26 mouse cellular contexts compared by ENCODE assay signal in the genomic region with DNA sequence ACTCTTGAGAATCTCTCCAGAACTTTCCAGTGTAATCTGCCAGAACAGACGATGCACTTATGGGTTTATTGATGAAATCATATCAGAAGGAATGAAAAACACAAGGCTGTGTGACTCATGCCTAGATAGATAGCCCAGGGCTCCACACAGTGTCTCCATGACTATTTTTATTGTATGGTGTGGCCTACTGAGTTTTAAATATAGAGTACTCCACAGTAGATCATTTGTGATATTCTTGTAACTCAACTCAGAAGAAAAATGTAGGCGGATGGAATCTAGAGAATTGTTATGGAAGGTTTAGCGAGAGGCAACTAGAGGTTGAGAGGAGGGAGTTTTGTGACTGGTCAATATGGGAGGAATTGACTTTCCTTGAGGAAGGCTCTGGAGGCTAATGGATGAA.
DNase-seq lines count a peak whose midpoint lies in the region; ATAC-seq and TF ChIP-seq lines count a peak whose summit lies in the region.
"Had no signal": no experiment of that assay in that cellular context is flagged by ENCODE, and none has a peak within 500 bp of the region (broad histone marks: within the 10 kb centered on the region; RNA-seq: fewer than 3 reads in every experiment).

No protein-coding gene starts in this region.

- WGBS in neural tube, embryonic 14.5 days = 87% methylated on average over 3 of the region's 3 CpGs
- 79% methylated on average over 3 of the region's 3 CpGs for WGBS in neural tube, embryonic 15.5 days
- 90% methylated on average over 3 of the region's 3 CpGs for WGBS in kidney, embryonic 16.5 days

- H3K4me3 ChIP-seq in neural tube, embryonic 14.5 days (ENCODE audit: low read depth, low read length) = no peak overlapping the region
- H3K4me3 ChIP-seq in neural tube, embryonic 15.5 days (replicated peaks) = no peak overlapping the region
- H3K4me3 ChIP-seq in myocyte = no peak overlapping the region
- no peak overlapping the region for H3K4me3 ChIP-seq in kidney, embryonic 16.5 days (ENCODE audit: low read length)
- H3K4me3 ChIP-seq: embryonic facial prominence, embryonic 13.5 days; embryonic facial prominence, embryonic 15.5 days; erythroblast, embryonic 14.5 days; forebrain, embryonic 10.5 days; forebrain, embryonic 12.5 days had no signal

- H3K9ac ChIP-seq in neural tube, embryonic 14.5 days (replicated peaks; ENCODE audit: low read depth, low read length) = no peak overlapping the region
- no peak overlapping the region for H3K9ac ChIP-seq in neural tube, embryonic 15.5 days (replicated peaks)
- no peak overlapping the region for H3K9ac ChIP-seq in kidney, embryonic 16.5 days (replicated peaks; ENCODE audit: low read length)
- H3K9ac ChIP-seq: embryonic facial prominence, embryonic 13.5 days; embryonic facial prominence, embryonic 15.5 days; forebrain, embryonic 12.5 days had no signal

- H3K27ac ChIP-seq in neural tube, embryonic 14.5 days (ENCODE audit: low read depth, low read length) = no peak overlapping the region
- no peak overlapping the region for H3K27ac ChIP-seq in neural tube, embryonic 15.5 days (replicated peaks)
- no peak overlapping the region for H3K27ac ChIP-seq in kidney, embryonic 16.5 days (ENCODE audit: low read length)
- H3K27ac ChIP-seq: embryonic facial prominence, embryonic 13.5 days; embryonic facial prominence, embryonic 15.5 days; forebrain, embryonic 10.5 days; forebrain, embryonic 12.5 days had no signal

- peak; percentile 96 for ATAC-seq in frontal cortex, adult (ENCODE audit: low TSS enrichment)
- 0 out of 2 replicates have a peak, but pooled peaks have one; percentile 24 for ATAC-seq in neural tube, embryonic 14.5 days (ENCODE audit: low read depth)
- ATAC-seq in neural tube, embryonic 15.5 days (ENCODE audit: low FRiP score) = no peak
- ATAC-seq in kidney, embryonic 16.5 days (ENCODE audit: low FRiP score, low TSS enrichment) = no peak
- ATAC-seq: CD4-positive, CD25-positive, alpha-beta regulatory T cell, adult 4 months; forebrain, embryonic 14.5 days; forebrain, embryonic 16.5 days had no signal

- H3K4me2 ChIP-seq in neural tube, embryonic 14.5 days (ENCODE audit: low read depth, low read length) = no peak overlapping the region
- no peak overlapping the region for H3K4me2 ChIP-seq in neural tube, embryonic 15.5 days
- peak overlapping the region; percentile 10 for H3K4me2 ChIP-seq in myocyte (ENCODE audit: low read depth)
- no peak overlapping the region for H3K4me2 ChIP-seq in kidney, embryonic 16.5 days (replicated peaks; ENCODE audit: low read depth, low read length)
- H3K4me2 ChIP-seq: embryonic facial prominence, embryonic 13.5 days; embryonic facial prominence, embryonic 15.5 days; forebrain, embryonic 12.5 days had no signal

- no peaks in the 10 kb centered on the region for H3K9me3 ChIP-seq in neural tube, embryonic 14.5 days (ENCODE audit: control insufficient read depth, low read length)
- no peaks in the 10 kb centered on the region for H3K9me3 ChIP-seq in neural tube, embryonic 15.5 days (replicated peaks)
- no peaks in the 10 kb centered on the region for H3K9me3 ChIP-seq in kidney, embryonic 16.5 days (ENCODE audit: low read length)
- H3K9me3 ChIP-seq: embryonic facial prominence, embryonic 13.5 days; embryonic facial prominence, embryonic 15.5 days; forebrain, embryonic 10.5 days; forebrain, embryonic 12.5 days; G1E had no signal

- H3K4me1 ChIP-seq in neural tube, embryonic 14.5 days (ENCODE audit: control insufficient read depth, insufficient read depth, low read length) = no peaks in the 10 kb centered on the region
- H3K4me1 ChIP-seq in neural tube, embryonic 15.5 days = no peaks in the 10 kb centered on the region
- H3K4me1 ChIP-seq in kidney, embryonic 16.5 days (ENCODE audit: insufficient read depth, low read length) = peaks cover 6% of the 10 kb centered on the region; the same call in 1 of the 2 replicates
- H3K4me1 ChIP-seq: embryonic facial prominence, embryonic 13.5 days; embryonic facial prominence, embryonic 15.5 days; forebrain, embryonic 10.5 days; forebrain, embryonic 12.5 days had no signal

- no peak for TF ChIP-seq POLR2A in myocyte (IDR thresholded peaks at IDR 0.05; ENCODE audit: insufficient read length, low read depth)

- no peaks in the 10 kb centered on the region for H3K36me3 ChIP-seq in neural tube, embryonic 14.5 days (ENCODE audit: control insufficient read depth, insufficient read depth, low read length)
- H3K36me3 ChIP-seq in neural tube, embryonic 15.5 days = no peaks in the 10 kb centered on the region
- no peaks in the 10 kb centered on the region for H3K36me3 ChIP-seq in myocyte (ENCODE audit: control insufficient read depth, insufficient read depth)
- no peaks in the 10 kb centered on the region for H3K36me3 ChIP-seq in kidney, embryonic 16.5 days (ENCODE audit: insufficient read depth, low read length)
- H3K36me3 ChIP-seq: embryonic facial prominence, embryonic 13.5 days; embryonic facial prominence, embryonic 15.5 days; forebrain, embryonic 10.5 days; forebrain, embryonic 12.5 days; G1E had no signal

- no peak overlapping the region for H3ac ChIP-seq in myocyte (ENCODE audit: control insufficient read depth, insufficient read length)

- no peak for DNase-seq in frontal cortex, postnatal 10 days (ENCODE audit: low spot score in 2 of 2)
- DNase-seq: adrenal gland, adult 2 months; adrenal gland, postnatal 10 days; adrenal gland, postnatal 25 days; B cell, adult 2 months; cerebellum, adult 11-12 months; cerebellum, adult 2 months; cerebellum, adult 9-11 months; cerebellum, postnatal 14 days; cerebellum, postnatal 36 days; embryo, embryonic 11 days had no signal

- H3K79me2 ChIP-seq in myocyte (ENCODE audit: control insufficient read depth, insufficient read depth) = no peaks in the 10 kb centered on the region

- no peaks in the 10 kb centered on the region for H3K27me3 ChIP-seq in neural tube, embryonic 14.5 days (ENCODE audit: control insufficient read depth, insufficient read depth, low read length)
- H3K27me3 ChIP-seq in neural tube, embryonic 15.5 days (replicated peaks) = no peaks in the 10 kb centered on the region
- H3K27me3 ChIP-seq in myocyte (ENCODE audit: control insufficient read depth, insufficient read depth, insufficient read length) = no peaks in the 10 kb centered on the region
- H3K27me3 ChIP-seq in kidney, embryonic 16.5 days (ENCODE audit: insufficient read depth, low read length) = no peaks in the 10 kb centered on the region
- H3K27me3 ChIP-seq: CH12.LX; embryonic facial prominence, embryonic 13.5 days; embryonic facial prominence, embryonic 15.5 days; forebrain, embryonic 12.5 days had no signal

TF ChIP-seq in myocyte, 11 proteins besides CTCF, POLR2A, EP300 and RAD21:
- TF ChIP-seq MYOG (IDR thresholded peaks at IDR 0.05; ENCODE audit: control insufficient read depth in 1 of 3, insufficient read depth in 1 of 3, insufficient read length in 2 of 3, low read depth in 2 of 3) (no peak), MYOD1 (IDR thresholded peaks at IDR 0.05; ENCODE audit: control insufficient read depth in 1 of 3, insufficient read length in 2 of 3, low read depth in 2 of 3) (no peak), TCF3 (IDR thresholded peaks at IDR 0.05; ENCODE audit: insufficient read length, low read depth) (no peak), USF1 (IDR thresholded peaks at IDR 0.05; ENCODE audit: low read depth) (no peak), SRF (IDR thresholded peaks at IDR 0.05; ENCODE audit: control insufficient read depth, insufficient read length, low read depth) (no peak), E2F4 (IDR thresholded peaks at IDR 0.05; ENCODE audit: insufficient read depth) (no peak), TCF12 (IDR thresholded peaks at IDR 0.05; ENCODE audit: insufficient read depth, poor library complexity, severe bottlenecking) (no peak), POLR2AphosphoS2 (IDR thresholded peaks at IDR 0.05; ENCODE audit: insufficient read length, low read depth) (no peak), CEBPB (IDR thresholded peaks at IDR 0.05; ENCODE audit: insufficient read depth, poor library complexity, severe bottlenecking) (no peak), MAX (IDR thresholded peaks at IDR 0.05; ENCODE audit: low read depth) (no peak), REST (IDR thresholded peaks at IDR 0.05; ENCODE audit: insufficient read depth, insufficient read length) (no peak)

Comparison
In these comparisons a context has a peak if more than half of its experiments do, and no peak if none do; other contexts are left out.
1. ATAC-seq: peak in frontal cortex, adult (single experiment) and neural tube, embryonic 14.5 days (single experiment); none in neural tube, embryonic 15.5 days (single experiment) and kidney, embryonic 16.5 days (single experiment).